Mouse (Mus musculus): ENCODE measurements around the gene Gm5148.

DNA sequence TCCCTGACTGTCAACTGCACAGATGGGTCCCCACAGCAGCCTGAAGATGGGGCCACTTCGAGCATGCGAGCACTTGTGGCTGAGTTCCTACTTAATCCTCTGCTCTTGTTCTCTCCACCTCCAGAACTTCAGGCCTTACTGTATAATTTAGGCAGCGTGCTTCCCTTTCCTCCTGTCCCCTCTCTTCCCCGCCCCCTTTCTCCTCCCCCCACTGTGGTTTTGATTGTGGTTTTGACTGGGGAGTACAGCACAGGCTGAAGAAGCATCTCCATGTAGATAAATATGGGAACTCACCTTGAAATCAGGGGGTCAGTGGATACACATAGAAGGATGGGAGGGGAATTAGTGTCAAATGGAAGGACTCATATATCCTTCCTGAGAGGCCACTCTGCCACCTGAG, 31.3 kb downstream of the Gm5148 start:
- TF ChIP-seq GATA1 (IDR thresholded peaks at IDR 0.05; ENCODE audit: borderline replicate concordance, low read length) = no peak
- TF ChIP-seq FLI1 (IDR thresholded peaks at IDR 0.05; ENCODE audit: low read length) = no peak
